Mouse (Mus musculus) liver, adult 2 months (tissue): Measurements from ENCODE around the gene Prg4.

Experiments used
- CTCF ChIP-seq: fragments of 200-500 bp; IDR thresholded peaks from 2 replicates; pipeline ENCODE4 v1.5.1; 2011; ENCODE audit warnings: low read depth, low read length, control low read depth
- POLR2A ChIP-seq: fragments of 200-500 bp; IDR thresholded peaks from 2 replicates; pipeline ENCODE4 v1.6.1; 2011; ENCODE audit warnings: low read length, control low read depth; ENCODE audit not compliant: insufficient read depth; ENCODE audit errors: extremely low read depth

DNA sequence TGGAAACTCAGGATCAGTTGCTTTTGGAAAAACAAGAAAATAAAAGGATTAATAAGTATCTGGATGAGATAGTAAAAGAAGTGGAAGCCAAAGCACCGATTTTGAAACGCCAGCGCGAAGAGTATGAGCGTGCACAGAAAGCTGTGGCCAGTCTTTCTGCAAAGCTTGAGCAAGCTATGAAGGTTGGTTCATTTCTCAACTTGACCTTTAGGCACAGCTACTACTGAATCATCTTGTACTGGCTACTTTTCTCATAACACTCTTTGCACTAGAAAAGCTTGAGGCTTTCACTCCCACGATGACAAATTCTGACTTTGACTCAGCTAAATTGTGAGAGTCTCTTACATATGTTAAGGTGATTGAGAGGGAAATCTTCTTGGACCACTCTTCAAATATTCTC lies 56.0 kb downstream of the Prg4 start:
- TF ChIP-seq POLR2A (no peak), CTCF (no peak)
